Mouse (Mus musculus) CH12.LX (cell line): ENCODE results near the gene Spire2. TPM values are rescaled to one million over a fixed set of nuclear protein-coding genes. Genes with fewer than 3 reads are reported as not detected.

Source experiments
- DNase-seq: peaks from one replicate; pipeline ENCODE4 v3.0.0-alpha.2; 2013; ENCODE audit errors: extremely low read depth
- H3K27ac ChIP-seq: 2 replicates; pipeline ENCODE4 v1.5.1; 2012; ENCODE audit warnings: low read depth, mild to moderate bottlenecking, control low read depth, moderate library complexity; ENCODE audit not compliant: insufficient read depth
- H3K27me3 ChIP-seq: replicated peaks from 2 replicates; pipeline ENCODE3; 2012; ENCODE audit warnings: inconsistent platforms
- H3K36me3 ChIP-seq, 2 experiments: replicated peaks in 1 of 2; 2 replicates each; pipeline versions ENCODE3 to v1.6.1; 2012; ENCODE audit warnings: inconsistent platforms in 1 of 2, low read length in 1 of 2, mild to moderate bottlenecking in 1 of 2, mixed read lengths in 1 of 2, moderate library complexity in 1 of 2; ENCODE audit not compliant: control insufficient read depth in 1 of 2, insufficient read depth in 1 of 2
- H3K4me1 ChIP-seq, 2 experiments: 2 replicates each; pipeline ENCODE4 v1.6.1; 2012; ENCODE audit warnings: inconsistent platforms in 1 of 2, moderate library complexity in 1 of 2; ENCODE audit not compliant: insufficient read depth in 2 of 2, control insufficient read depth in 1 of 2
- H3K4me2 ChIP-seq: 2 replicates; pipeline ENCODE4 v1.6.1; 2012; ENCODE audit warnings: low read depth, mild to moderate bottlenecking, control low read depth; ENCODE audit not compliant: poor library complexity, insufficient read depth, severe bottlenecking
- H3K4me3 ChIP-seq, 3 experiments: fragments of 150-350 bp in 1 of 3; sonication (generic) in 1 of 3; replicated peaks in 1 of 3; 2 replicates each; pipeline versions ENCODE3 to v1.5.1; 2011 to 2012; ENCODE audit warnings: low read depth in 2 of 3, low read length in 2 of 3, mild to moderate bottlenecking in 2 of 3, moderate library complexity in 2 of 3, control low read depth in 1 of 3, improper control_type of control experiment in 1 of 3, inconsistent platforms in 1 of 3, mixed read lengths in 1 of 3; ENCODE audit not compliant: poor library complexity in 1 of 3
- H3K79me2 ChIP-seq: replicated peaks from 2 replicates; pipeline ENCODE4 v1.6.1; 2012; ENCODE audit warnings: mild to moderate bottlenecking, moderate library complexity; ENCODE audit not compliant: control insufficient read depth, poor library complexity, insufficient read depth, severe bottlenecking; ENCODE audit errors: extremely low read depth
- H3K9ac ChIP-seq: 2 replicates; pipeline ENCODE4 v1.6.1; 2012; ENCODE audit warnings: low read depth, mild to moderate bottlenecking, control low read depth, moderate library complexity; ENCODE audit not compliant: insufficient read depth
- H3K9me3 ChIP-seq: replicated peaks from 2 replicates; pipeline ENCODE3; 2012; ENCODE audit warnings: low read length, inconsistent platforms, mixed read lengths
- BHLHE40 ChIP-seq: IDR thresholded peaks from 2 replicates; pipeline ENCODE4 v1.6.1; 2011; ENCODE audit warnings: mild to moderate bottlenecking, low read depth, low read length, improper control_type of control experiment
- CHD1 ChIP-seq: IDR thresholded peaks from 2 replicates; pipeline ENCODE4 v1.6.1; 2012; ENCODE audit warnings: low read depth, low read length, improper control_type of control experiment, inconsistent platforms
- CHD2 ChIP-seq: IDR thresholded peaks from 2 replicates; pipeline ENCODE4 v1.6.1; 2011; ENCODE audit warnings: low read length, improper control_type of control experiment
- E2F4 ChIP-seq: IDR thresholded peaks from 2 replicates; pipeline ENCODE4 v1.6.1; 2011; ENCODE audit warnings: low read depth, low read length, improper control_type of control experiment; ENCODE audit not compliant: insufficient replicate concordance
- ELF1 ChIP-seq: IDR thresholded peaks from 2 replicates; pipeline ENCODE4 v1.6.1; 2014; ENCODE audit warnings: low read depth, mild to moderate bottlenecking, inconsistent platforms, low read length, improper control_type of control experiment
- EP300 ChIP-seq: IDR thresholded peaks from 2 replicates; pipeline ENCODE4 v1.6.1; 2011; ENCODE audit warnings: low read length, improper control_type of control experiment
- ETS1 ChIP-seq: conservative IDR thresholded peaks from 2 replicates; pipeline ENCODE4 v1.6.1; 2012; ENCODE audit warnings: low read depth, mild to moderate bottlenecking, inconsistent platforms, low read length, improper control_type of control experiment, moderate library complexity
- GABPA ChIP-seq: IDR thresholded peaks from 2 replicates; pipeline ENCODE4 v1.6.1; 2012; ENCODE audit warnings: low read depth, low read length, improper control_type of control experiment, inconsistent platforms; ENCODE audit not compliant: insufficient replicate concordance
- HCFC1 ChIP-seq: IDR thresholded peaks from 2 replicates; pipeline ENCODE4 v1.6.1; 2012; ENCODE audit warnings: low read depth, mild to moderate bottlenecking, inconsistent platforms, low read length, improper control_type of control experiment
- IRF4 ChIP-seq: IDR thresholded peaks from 2 replicates; pipeline ENCODE4 v1.6.1; 2014; ENCODE audit warnings: low read depth, mild to moderate bottlenecking, inconsistent platforms, low read length, improper control_type of control experiment
- JUND ChIP-seq: conservative IDR thresholded peaks from 2 replicates; pipeline ENCODE4 v1.6.1; 2011; ENCODE audit warnings: low read depth, low read length, improper control_type of control experiment
- KAT2A ChIP-seq: IDR thresholded peaks from 2 replicates; pipeline ENCODE4 v1.6.1; 2012; ENCODE audit warnings: low read length, improper control_type of control experiment, inconsistent platforms; ENCODE audit not compliant: insufficient replicate concordance
- MAFK ChIP-seq: IDR thresholded peaks from 2 replicates; pipeline ENCODE4 v1.6.1; 2011; ENCODE audit warnings: low read length, improper control_type of control experiment; ENCODE audit not compliant: insufficient replicate concordance
- MAX ChIP-seq: IDR thresholded peaks from 2 replicates; pipeline ENCODE4 v1.6.1; 2011; ENCODE audit warnings: low read length, improper control_type of control experiment
- MAZ ChIP-seq: IDR thresholded peaks from 2 replicates; pipeline ENCODE4 v1.6.1; 2012; ENCODE audit warnings: low read depth, mild to moderate bottlenecking, inconsistent platforms, low read length, improper control_type of control experiment, moderate library complexity
- MEF2A ChIP-seq: IDR thresholded peaks from 2 replicates; pipeline ENCODE4 v1.6.1; 2014; ENCODE audit warnings: low read depth, mild to moderate bottlenecking, inconsistent platforms, low read length, improper control_type of control experiment, borderline replicate concordance
- MXI1 ChIP-seq: IDR thresholded peaks from 2 replicates; pipeline ENCODE4 v1.6.1; 2011; ENCODE audit warnings: mild to moderate bottlenecking, low read depth, low read length, improper control_type of control experiment
- MYC ChIP-seq: IDR thresholded peaks from 2 replicates; pipeline ENCODE4 v1.6.1; 2011; ENCODE audit warnings: low read depth, mild to moderate bottlenecking, improper control_type of control experiment, low read length
- NRF1 ChIP-seq: IDR thresholded peaks from 2 replicates; pipeline ENCODE4 v1.6.1; 2014; ENCODE audit warnings: low read depth, mild to moderate bottlenecking, inconsistent platforms, low read length, improper control_type of control experiment, moderate library complexity
- PAX5 ChIP-seq: IDR thresholded peaks from 2 replicates; pipeline ENCODE4 v1.6.1; 2012; ENCODE audit warnings: low read length, inconsistent platforms, mixed read lengths
- POLR2A ChIP-seq: IDR thresholded peaks from 2 replicates; pipeline ENCODE4 v1.6.1; 2011; ENCODE audit warnings: low read depth, mild to moderate bottlenecking, improper control_type of control experiment, low read length
- POLR2AphosphoS2 ChIP-seq: IDR thresholded peaks from 2 replicates; pipeline ENCODE4 v1.6.1; 2011; ENCODE audit warnings: low read depth, low read length, improper control_type of control experiment
- RAD21 ChIP-seq: IDR thresholded peaks from 2 replicates; pipeline ENCODE4 v1.6.1; 2011; ENCODE audit warnings: low read depth, mild to moderate bottlenecking, low read length, improper control_type of control experiment, moderate library complexity
- RCOR1 ChIP-seq: conservative IDR thresholded peaks from 2 replicates; pipeline ENCODE4 v1.6.1; 2012; ENCODE audit warnings: low read depth, mild to moderate bottlenecking, inconsistent platforms, low read length, improper control_type of control experiment
- SIN3A ChIP-seq: IDR thresholded peaks from 2 replicates; pipeline ENCODE4 v1.6.1; 2012; ENCODE audit warnings: low read length, improper control_type of control experiment, inconsistent platforms
- SMC3 ChIP-seq: IDR thresholded peaks from 2 replicates; pipeline ENCODE4 v1.6.1; 2011; ENCODE audit warnings: low read depth, low read length, improper control_type of control experiment
- TBP ChIP-seq: conservative IDR thresholded peaks from 2 replicates; pipeline ENCODE4 v1.6.1; 2011; ENCODE audit warnings: low read depth, low read length, improper control_type of control experiment
- UBTF ChIP-seq: IDR thresholded peaks from 2 replicates; pipeline ENCODE4 v1.6.1; 2012; ENCODE audit warnings: low read depth, mild to moderate bottlenecking, inconsistent platforms, low read length, improper control_type of control experiment, moderate library complexity
- USF1 ChIP-seq: IDR thresholded peaks from 2 replicates; pipeline ENCODE4 v1.6.1; 2014; ENCODE audit warnings: low read depth, mild to moderate bottlenecking, inconsistent platforms, low read length, improper control_type of control experiment
- USF2 ChIP-seq: conservative IDR thresholded peaks from 2 replicates; pipeline ENCODE4 v1.6.1; 2011; ENCODE audit warnings: low read depth, low read length, improper control_type of control experiment
- ZC3H11A ChIP-seq: IDR thresholded peaks from 2 replicates; pipeline ENCODE4 v1.6.1; 2012; ENCODE audit warnings: low read depth, mild to moderate bottlenecking, inconsistent platforms, low read length, improper control_type of control experiment
- ZKSCAN1 ChIP-seq: IDR thresholded peaks from 2 replicates; pipeline ENCODE4 v1.6.1; 2012; ENCODE audit warnings: low read depth, inconsistent platforms, low read length, improper control_type of control experiment, borderline replicate concordance
- ZMIZ1 ChIP-seq: IDR thresholded peaks from 2 replicates; pipeline ENCODE4 v1.6.1; 2012; ENCODE audit warnings: low read depth, mild to moderate bottlenecking, inconsistent platforms, low read length, improper control_type of control experiment
- ZNF384 ChIP-seq: IDR thresholded peaks from 2 replicates; pipeline ENCODE4 v1.6.1; 2012; ENCODE audit warnings: low read depth, low read length, improper control_type of control experiment, inconsistent platforms
- dilution Hi-C: fragments of 300-500 bp; cut with MboI; formaldehyde crosslinking; loops from 2 replicates; pipeline ENCODE4 v1.14.3; 2020; ENCODE audit warnings: low sequenced_read_pairs; ENCODE audit not compliant: extremely low pct_unique_long_range_greater_than_20kb, extremely low pct_ligation_motif_present
- in situ Hi-C: fragments of 300-500 bp; cut with MboI; formaldehyde crosslinking; loops from 3 replicates; pipeline ENCODE4 v1.14.3; 2019; ENCODE audit warnings: low sequenced_read_pairs, low pct_ligation_motif_present, low pct_unique_long_range_greater_than_20kb, mixed read lengths
- polyA plus RNA-seq: library from polyadenylated mRNA; unstranded; fragments of >175 nt; gene quantifications from 2 replicates; pipeline ENCODE4 v1.2.1, GENCODE M21; 2012; ENCODE audit warnings: low read depth; ENCODE audit not compliant: insufficient read length
- total RNA-seq, 2 experiments: library from RNA; depleted of rRNA; stranded (reverse); fragments of 300-350 nt in 1 of 2; fragments of >200 nt in 1 of 2; gene quantifications; 2 replicates each; pipeline ENCODE4 v1.2.3; 2012 to 2014

The Spire2 gene
- total and polyA plus RNA-seq, 3 experiments, result 1.1 to 2.9 (median 2.6) TPM

GRCm38 (mm10) chr8:123318467-123318911 is 14.0 kb upstream of the Spire2 start, which contains the start of gene Fanca (continued):
- TF ChIP-seq USF1, result peak; percentile 74
- no peak for TF ChIP-seq ZC3H11A
- no peak for TF ChIP-seq IRF4
- TF ChIP-seq ELF1, result peak; percentile 52; the same call in 1 of the 2 replicates
- no peak for TF ChIP-seq SMC3
- peak; percentile 46 for TF ChIP-seq HCFC1
- peak; percentile 92 for TF ChIP-seq ZMIZ1
- TF ChIP-seq CHD2, result no peak

- Histone ChIP-seq H3K4me2 (peak overlapping the region; percentile 47; the same call in 1 of the 2 replicates), H3K9me3 (no peaks in the 10 kb centered on the region), H3K4me3 (peak overlapping the region in 2 of 3 experiments; percentile 22 to 69), H3K4me1 (peaks cover 4 to 17% of the 10 kb centered on the region in 2 experiments; a peak in 2 of 4 replicates), H3K27me3 (peaks cover 4% of the 10 kb centered on the region), H3K36me3 (peaks cover 0 to 10% of the 10 kb centered on the region in 2 experiments), H3K79me2 (0 out of 2 replicates have a peak, but pooled peaks cover 5% of the 10 kb centered on the region), H3K9ac (no peak overlapping the region), H3K27ac (no peak overlapping the region)
- DNase-seq, result peak; percentile 72
- dilution Hi-C loops (no loop called here), in situ Hi-C loops (no loop called here)
- TF ChIP-seq UBTF, result no peak
- TF ChIP-seq ELF1, result peak; percentile 45; the same call in 1 of the 2 replicates
- TF ChIP-seq SMC3, result peak; percentile 55
- TF ChIP-seq MAFK, result 0 out of 2 replicates have a peak, but pooled peaks have one; percentile 33
- TF ChIP-seq RCOR1, result no peak
- no peak for TF ChIP-seq USF2
- TF ChIP-seq USF1, result no peak
- TF ChIP-seq IRF4, result no peak
- TF ChIP-seq MXI1, result peak; percentile 46; the same call in 1 of the 2 replicates
- no peak for TF ChIP-seq ZMIZ1
- no peak for TF ChIP-seq PAX5
- no peak for TF ChIP-seq POLR2A
- peak; percentile 83 for TF ChIP-seq MAZ
- peak; percentile 95 for TF ChIP-seq TBP
- TF ChIP-seq MEF2A, result no peak
- no peak for TF ChIP-seq HCFC1
- TF ChIP-seq CHD1, result 0 out of 2 replicates have a peak, but pooled peaks have one; percentile 40
- TF ChIP-seq ETS1, result no peak
- TF ChIP-seq CHD2, result no peak
- TF ChIP-seq NRF1, result no peak
- peak; percentile 37 for TF ChIP-seq RAD21
- TF ChIP-seq MAX, result no peak
- no peak for TF ChIP-seq E2F4
- no peak for TF ChIP-seq KAT2A
- TF ChIP-seq ZC3H11A, result no peak
- TF ChIP-seq SIN3A, result 0 out of 2 replicates have a peak, but pooled peaks have one; percentile 44
- TF ChIP-seq GABPA, result no peak
- TF ChIP-seq JUND, result no peak
- TF ChIP-seq POLR2AphosphoS2, result no peak
- no peak for TF ChIP-seq EP300
- TF ChIP-seq ZNF384, result peak; percentile 87
- TF ChIP-seq ZKSCAN1, result no peak
- TF ChIP-seq MYC, result 0 out of 2 replicates have a peak, but pooled peaks have one; percentile 61
- TF ChIP-seq BHLHE40, result 0 out of 2 replicates have a peak, but pooled peaks have one; percentile 7
Measured at GRCm38 (mm10) chr8:123319522-123320164, 12.9 kb upstream of the Spire2 start.
